Mouse (Mus musculus) ZHBTc4 (cell line): Measurements from ENCODE around the gene Chmp1a.
"Not testable (repeated sequence)": the region's sequence is repeated elsewhere in the genome, so short reads cannot be mapped to it uniquely, and the experiment has no call there.

Experiments
- DNase-seq: peaks from one replicate; pipeline ENCODE4 v3.0.0-alpha.2; 2011; ENCODE audit warnings: low read depth, low spot score

Gene Chmp1a

DNA sequence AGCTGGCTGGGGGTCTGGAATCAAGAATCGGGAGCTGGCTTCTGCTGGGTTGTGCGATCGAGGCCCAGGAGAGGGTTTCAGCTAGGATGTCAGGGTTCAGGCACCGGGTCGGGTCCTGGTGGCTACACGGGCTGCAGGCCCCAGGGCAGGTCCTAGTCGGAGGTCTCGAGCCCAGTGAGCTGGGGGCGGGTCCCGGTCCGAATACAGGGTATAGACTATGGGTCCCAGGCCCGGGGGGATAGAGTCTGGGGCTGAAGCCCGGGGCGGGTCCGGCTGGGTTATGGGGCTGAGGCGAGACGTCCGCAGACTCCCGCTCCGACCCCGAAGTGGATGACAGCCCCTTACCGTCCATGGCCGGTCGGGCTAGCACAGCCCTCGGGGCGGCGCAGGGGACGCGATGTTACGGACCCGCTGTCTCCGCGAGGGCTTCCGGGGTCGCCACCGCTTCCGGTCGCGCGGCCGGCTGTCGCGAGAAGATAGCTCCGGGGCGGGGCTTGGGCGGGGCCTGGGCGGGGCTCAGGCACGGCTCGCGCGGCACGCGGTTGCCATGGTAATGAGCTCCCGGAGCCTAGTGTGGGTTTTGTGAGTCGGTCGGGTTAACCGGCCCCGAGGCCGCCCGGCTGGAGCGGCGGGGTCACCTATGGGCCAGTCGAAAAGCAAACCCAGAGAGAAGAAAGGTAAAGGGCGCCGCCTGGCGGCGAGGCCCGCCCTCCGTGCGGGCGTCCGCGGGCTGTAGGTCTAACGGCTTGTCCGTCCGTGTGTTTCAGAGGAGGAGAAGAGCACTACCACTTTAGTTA lies at the start of gene Chmp1a, which contains the start of gene Spata33:
Gene Chmp1a, minus strand, starts transcription at position 443 of the 797 bp plus-strand sequence.
Gene Spata33, plus strand, starts transcription at position 512 of the 797 bp plus-strand sequence.
- peak; percentile 98 for DNase-seq

DNA sequence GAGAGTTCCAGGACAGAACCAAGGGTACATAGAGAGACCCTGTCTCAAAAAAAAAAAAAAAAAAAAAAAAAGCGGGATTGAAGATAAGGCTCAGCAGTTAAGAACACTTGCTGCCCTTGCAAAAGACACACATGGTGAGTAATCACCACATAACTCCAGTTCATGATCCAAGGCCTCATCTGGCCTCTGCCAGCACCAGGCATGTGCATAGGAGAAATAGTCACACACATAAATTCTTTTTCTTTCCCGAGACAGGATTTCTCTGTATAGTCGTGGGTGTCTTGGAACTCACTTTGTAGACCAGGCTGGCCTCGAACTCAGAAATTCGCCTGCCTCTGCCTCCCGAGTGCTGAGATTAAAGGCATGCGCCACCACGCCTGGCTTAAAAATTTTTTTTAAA lies 45.0 kb upstream of the Chmp1a start:
- DNase-seq: not testable (repeated sequence)

DNA sequence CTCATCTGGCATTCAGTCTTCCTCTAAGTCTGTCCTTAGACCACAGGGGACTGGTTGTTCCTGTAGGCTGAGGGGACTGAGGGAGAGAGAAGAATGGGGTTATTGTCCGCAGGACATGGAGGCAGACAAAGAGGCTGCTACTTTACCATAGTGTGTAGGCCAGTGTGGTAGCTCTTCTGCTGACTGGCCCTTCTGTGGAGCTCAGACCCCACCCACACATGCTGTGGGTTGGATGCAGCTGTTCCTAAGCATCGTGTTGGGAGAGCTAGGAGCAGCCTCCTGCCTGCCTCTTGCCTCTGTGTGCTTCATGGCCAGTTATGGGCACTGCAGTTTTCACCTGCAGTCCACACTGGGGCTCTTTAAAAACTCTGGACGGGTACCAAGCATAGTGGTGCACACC lies 44.6 kb upstream of the Chmp1a start:
- no peak for DNase-seq

DNA sequence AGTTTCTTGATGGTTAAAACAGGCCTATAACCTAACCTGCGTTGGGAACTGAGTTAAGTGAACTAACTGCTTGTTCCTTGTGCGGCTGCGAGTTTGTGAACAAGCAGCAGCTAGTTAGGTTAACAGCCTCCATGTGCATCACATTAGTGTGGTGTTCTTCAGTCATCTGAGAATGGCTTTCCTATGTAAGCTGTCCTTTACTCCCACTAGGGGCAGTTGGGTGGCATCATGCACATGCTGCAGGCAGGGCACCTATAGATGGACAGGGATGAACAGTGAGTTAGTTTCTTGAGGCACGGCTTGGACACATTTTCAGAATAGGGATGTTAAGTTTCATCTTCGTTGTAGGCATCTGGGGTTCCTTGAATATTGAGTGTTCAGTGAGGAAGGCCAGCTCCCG lies 42.6 kb upstream of the Chmp1a start:
- no peak for DNase-seq

DNA sequence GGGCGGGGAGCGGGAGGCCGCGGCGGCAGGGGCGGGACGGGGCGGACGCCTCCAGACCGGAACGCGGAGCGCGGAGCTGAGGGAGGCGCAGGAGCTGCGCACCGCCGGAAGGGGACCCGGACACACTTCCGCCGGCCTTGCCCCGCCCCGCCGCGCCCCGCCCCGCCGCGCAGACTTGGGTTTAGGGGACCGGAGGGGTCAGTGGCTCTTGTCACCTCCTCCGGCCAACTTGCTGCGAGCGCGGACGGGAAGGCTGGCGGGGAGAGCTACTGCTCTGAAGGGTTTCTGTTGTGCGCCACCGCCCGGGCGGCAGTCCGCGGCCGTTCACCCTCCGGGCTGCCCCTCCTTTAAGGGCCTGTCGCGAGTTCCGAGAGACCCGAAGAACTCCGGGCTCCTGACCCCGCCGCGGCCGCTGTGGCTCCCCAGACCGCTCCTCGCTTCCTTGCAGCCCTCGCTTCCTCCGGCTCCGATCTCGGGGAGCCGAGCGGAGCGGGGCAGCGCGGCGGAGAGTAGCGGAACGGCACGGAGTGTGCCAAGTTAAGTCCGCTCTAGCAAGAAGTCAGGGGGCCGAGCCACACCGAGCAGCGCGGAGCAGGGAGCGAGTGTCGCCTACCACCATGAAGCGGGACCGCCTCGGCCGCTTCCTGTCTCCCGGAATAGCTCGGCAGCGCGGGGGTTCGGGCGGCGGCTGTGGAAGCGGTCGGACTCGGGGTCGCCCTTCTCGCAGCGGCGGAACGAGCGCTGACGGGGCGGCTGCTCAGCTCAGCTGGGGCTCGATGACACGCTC lies 41.7 kb upstream of the Chmp1a start, which contains the start of the genes Zfp276 and Vps9d1:
Gene Zfp276, plus strand, starts transcription at position 97 of the 787 bp plus-strand sequence.
Gene Vps9d1, minus strand, starts transcription at position 250 of the 787 bp plus-strand sequence.
- peak; percentile 90 for DNase-seq

DNA sequence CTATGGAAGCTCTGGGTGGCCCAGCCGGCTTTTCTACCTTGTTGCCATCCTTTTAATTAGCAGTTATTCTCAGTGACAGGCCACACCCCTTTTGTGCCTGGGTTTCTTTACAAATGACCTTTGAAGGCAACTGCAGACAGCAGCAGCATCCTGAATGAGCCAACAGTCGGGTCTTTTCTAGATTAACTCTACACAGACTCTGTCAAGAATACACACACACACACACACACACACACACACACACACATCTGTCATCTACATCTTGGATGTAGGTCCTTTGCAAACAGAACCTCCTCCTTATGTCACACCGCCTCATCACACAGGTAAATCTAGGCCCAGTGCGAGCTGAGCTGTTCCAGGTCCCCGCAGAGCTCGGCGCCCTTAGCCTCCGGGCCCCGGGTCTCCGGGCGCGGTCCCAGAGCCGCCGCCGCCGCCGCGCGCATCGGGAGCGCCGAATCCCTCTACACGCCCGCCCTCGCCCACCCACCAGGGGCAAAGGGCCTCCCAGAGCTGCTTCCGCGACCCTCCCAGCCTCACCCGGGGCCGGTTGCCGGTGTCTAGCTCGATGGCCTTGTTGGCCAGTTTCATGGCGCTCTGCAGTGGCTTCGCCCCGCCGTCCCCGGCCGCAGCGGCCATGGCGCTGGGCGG lies 41.0 kb upstream of the Chmp1a start:
- no peak for DNase-seq

DNA sequence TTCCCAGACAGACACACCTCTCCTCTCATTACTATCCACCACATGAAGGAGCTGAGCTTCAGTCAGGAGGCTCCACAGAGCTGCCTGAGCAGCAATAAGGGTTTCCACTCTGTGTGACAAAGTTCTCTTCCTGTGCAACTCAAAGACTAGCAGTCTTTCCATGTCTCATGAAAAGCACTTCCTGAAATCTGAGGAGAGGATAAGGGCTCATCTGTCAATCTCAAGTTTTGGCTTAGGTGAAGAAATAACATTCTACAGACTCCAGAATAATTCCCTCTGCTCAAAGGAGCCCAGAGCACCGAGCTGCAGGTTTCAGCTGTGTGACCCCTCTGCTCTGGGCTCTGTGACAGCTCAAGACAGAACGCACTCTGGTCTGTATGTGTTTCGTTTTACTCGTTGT lies 40.4 kb upstream of the Chmp1a start:
- DNase-seq: no peak

DNA sequence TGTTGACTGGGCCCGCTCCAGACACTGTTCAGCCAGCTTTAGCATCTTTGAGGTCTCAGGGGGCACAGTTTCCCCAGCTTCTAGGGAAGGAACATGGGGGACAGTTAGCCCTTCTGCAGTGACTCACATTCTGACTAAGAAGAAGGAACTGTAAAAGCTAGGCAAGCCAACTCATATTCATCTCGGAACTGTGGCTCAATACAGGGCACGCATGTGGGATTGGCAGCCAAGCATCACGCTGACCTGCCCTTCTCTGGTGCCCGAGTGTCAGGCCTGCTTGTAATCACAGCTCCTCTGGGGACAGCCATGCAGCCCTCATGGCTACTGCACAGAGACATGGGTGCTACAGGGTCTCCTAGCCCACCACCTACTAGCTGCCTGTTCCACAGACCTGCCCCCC lies 38.4 kb upstream of the Chmp1a start:
- no peak for DNase-seq

DNA sequence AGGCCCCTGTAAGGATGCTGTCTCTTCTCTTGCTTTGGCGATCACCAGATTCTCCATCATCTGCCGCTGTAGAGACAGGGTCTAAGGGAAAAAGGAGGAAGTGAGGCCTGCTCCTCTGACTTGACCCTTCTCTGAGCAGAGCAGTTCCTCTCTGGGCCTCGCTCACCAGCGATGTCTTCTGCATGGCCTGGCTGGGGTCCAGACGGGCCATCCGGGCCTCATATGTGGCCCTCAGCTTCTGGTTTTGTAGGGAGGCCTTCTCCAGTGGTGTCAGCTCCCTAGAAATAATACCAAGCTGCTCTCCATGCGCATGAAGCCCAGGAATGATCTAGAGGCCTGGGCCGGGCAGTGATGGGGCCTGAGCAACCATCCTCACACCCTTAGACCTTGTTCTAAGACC lies 36.0 kb upstream of the Chmp1a start:
- DNase-seq: no peak

DNA sequence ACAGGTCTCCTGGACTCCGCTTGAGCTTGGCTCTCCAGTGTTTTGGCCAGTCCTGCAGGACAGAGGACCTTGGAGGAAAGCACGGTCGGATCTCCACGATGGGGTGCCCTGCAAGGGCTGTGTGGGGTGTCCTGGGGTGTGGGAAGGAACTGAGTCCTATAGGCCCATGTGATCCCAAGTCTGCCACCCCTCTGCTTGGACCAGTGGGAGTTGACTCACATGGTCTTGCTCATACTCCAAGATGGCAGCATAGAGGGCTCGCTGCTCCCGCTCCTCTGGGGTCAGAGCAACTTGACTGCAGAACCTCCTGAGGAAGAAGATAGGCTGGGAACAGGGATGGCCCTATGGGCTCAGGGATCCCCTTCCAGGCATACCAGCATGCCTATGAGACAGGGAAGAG lies 35.2 kb upstream of the Chmp1a start:
- DNase-seq: no peak

DNA sequence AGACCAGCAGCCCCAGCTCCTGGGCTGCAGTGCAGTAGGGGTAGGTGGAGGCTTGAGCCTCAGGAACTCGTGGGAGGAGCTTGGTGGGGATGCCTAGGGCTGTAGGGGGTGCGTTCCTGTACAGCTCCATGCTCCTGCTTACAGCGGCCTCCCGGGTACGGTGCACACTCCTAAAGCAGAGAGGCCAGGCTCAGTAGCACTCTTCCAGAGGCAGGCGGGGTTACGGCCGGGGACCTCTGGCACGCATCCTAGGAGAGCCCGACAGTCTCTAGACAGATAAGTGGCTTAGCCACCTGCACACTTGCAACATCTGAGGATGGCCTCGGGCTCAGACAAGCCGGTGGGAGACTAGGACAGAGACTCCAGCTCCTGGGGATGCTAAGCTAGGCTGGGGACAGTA lies 33.0 kb upstream of the Chmp1a start:
- DNase-seq: no peak

DNA sequence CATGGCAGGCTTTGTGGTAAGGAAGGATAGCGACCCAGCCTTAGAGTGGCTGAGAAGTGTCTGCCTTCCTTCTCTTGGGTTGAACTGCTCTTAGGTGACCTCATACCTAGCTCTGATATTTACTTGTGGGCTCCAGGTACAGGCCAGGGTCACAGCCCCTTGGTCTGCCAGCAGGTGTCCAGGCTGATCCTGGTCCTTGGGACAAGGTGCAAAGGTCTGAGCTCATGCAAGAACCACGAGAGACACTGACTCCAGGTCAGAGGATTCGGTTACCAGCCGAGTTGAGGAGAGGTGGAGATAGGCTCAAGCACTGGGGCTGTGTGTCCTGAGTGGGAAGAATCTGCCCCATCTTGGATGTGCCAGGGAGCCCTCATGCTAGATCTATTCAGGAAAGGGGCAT lies 31.8 kb upstream of the Chmp1a start:
- DNase-seq: no peak

DNA sequence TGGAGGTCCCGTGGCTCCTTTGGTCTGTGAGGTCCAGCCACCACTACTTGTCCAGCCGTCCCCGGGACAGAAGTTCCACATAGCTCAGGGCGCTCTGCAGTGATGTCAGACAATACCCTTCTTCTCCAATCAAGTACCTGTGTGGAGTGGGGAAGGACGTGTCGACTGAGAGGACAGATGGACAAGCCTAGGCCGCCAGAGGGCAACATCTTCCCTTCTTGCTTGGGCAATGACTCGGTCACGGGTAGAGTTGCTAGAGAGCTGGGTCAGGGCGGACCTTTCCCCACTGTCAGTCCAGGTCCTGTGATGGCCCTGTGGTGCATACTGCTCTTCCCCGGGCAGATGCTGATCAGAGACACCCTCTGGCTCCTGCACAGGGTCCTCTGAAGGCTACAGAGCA lies 30.5 kb upstream of the Chmp1a start:
- no peak for DNase-seq

DNA sequence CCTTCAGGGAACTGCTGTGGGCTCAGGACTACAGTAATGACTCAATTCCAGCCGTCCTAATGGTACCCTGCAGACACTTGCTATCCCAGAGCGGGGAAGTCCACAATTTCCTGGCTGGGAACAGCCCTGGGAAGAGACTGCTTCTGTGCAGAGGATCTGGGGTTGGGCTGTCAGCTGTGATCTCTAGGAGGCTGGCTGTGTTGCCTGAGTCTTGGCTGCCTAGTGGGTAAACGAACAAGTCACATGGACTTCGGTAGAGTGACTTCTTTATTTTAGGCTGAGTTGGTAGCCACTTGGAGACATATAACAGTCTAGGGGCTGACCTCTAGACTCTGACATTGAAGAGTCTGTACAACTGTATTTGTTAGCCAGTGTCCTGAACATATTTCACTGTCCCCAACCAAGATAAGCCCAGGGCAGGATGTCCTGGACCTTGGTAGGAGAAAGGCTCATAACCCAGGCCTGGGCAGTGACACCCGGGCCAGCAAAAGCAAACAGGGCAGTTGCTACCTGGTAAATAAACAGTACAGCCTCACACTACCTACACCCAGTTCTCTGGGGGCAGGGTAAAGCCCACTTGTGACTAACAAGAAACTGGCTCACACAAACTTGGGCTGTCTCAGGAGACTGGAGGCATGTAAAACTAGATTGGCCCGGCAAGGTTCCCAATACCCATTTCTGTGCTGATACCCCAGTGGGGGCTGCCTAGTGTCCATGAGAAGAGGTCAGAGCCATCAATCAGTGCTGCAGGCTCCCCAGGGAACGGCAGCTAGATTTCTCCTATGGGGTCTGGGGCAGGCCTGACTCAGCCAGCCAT lies 29.8 kb upstream of the Chmp1a start:
- no peak for DNase-seq

DNA sequence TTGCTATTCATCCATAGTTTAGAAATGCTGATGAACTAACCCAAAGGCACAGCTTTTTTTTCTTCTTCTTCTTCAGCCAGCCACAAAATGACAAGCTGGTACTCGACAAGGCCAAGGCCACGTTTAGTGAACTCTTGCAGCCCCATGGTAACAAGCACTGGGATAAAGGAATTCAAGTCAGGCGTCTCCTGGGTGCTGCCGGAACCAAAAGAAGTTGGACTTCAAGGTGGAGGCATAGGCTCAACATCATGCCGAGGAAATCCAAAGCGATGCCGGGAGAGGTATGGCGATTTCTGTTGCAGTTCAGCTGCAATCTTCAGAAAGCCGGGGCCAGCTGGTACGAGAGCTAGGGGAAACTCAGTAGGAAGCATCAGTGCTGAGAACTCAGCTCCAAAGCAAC lies 26.8 kb upstream of the Chmp1a start:
- DNase-seq: no peak

DNA sequence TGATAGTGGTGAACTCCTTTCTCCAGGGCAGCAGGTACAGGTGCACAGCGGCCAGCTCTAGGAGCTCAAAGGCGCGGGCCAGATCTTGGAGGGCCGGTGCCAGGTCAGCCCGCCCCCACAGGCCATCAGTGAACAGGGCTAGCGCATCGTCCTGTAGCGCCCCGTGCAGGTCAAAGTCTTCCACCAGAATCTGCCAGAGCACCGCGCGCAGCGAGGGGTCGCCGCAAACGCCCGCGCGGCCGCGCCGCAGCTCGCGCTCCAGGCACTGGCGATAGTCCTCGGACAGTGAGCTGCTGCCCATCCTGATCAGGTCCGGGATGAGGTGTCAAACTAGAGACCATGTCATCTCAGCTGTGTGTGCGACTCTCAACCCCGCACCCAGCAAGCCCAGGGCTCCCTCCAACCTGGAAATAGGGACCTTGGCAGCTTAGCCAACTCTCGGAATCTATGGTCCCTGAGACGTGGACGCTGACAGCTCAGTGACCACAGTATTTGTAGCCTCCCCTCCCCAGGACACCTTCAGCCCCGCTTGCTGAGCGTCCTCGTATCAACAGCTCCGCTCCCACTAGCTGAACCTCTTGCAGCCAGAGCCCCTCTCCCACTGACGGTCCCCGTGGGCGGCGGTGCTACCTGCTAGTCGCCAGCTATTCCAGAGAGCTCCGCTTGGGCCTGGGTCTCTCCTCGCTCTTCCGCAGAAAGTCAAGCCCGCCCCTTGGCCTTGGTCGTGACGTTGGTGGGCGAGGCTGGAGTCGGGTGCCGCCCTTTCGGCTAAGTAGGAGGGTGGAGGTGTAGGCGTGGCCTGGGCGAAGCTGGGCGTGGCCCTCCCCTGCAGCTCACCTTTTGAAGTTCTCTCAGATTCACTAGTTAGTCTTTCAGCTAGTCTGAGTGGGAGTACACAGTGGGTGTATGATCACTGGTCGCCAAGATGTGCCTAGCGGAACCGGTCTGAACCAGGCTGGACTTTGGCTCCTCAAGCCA lies 23.2 kb upstream of the Chmp1a start, which contains the start of gene Spata2l:
Gene Spata2l, minus strand, starts transcription at position 714 of the 978 bp plus-strand sequence.
- peak; percentile 98 for DNase-seq

DNA sequence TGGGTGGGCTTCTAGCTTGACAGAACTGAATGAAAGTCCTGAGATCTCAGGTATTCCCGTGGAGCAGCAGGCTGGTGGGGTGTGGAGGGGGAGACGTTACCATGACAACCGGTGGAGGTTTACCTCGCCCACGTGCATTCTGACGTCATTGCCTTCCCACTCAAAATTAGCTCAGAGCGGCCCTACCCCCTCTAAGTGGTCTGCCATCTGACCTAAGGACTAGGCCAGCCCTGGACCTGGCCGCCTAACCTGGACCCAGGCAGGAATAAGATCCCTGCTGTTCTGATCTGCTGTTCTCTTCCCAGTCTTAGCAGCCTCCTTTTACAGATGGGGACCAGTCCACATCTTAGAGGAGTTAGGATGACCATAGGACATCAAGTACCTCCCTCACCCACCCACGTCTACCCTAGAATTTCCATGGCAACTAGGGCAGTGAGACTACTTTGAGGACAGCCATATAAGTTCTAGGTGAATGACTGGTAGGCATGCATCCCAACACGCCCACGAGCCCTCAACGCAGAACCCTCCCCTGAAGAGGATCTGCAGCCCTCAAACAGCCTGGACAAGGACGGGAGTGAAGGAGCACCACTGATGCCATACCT lies 22.5 kb upstream of the Chmp1a start:
- DNase-seq: peak; percentile 40

DNA sequence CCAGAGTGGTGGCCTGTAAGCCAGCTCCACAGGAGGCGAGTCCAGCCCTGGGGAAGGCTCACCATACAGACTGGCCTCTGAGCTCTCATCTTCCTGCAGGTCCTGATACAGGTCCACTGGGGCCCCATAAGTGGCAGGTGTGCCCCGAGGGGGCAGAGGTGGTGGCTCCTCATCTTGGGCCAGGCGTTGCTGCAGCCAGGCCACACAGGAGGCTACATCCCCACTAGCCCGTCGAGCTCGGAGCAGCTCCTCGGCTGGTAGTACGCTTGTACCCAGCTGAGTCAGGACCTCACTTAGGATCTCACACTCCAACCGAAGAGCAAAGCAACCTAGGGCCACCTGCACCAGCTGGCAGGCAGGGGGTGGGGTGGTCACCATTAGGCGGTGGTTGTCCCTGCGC lies 21.2 kb upstream of the Chmp1a start:
- DNase-seq: no peak

DNA sequence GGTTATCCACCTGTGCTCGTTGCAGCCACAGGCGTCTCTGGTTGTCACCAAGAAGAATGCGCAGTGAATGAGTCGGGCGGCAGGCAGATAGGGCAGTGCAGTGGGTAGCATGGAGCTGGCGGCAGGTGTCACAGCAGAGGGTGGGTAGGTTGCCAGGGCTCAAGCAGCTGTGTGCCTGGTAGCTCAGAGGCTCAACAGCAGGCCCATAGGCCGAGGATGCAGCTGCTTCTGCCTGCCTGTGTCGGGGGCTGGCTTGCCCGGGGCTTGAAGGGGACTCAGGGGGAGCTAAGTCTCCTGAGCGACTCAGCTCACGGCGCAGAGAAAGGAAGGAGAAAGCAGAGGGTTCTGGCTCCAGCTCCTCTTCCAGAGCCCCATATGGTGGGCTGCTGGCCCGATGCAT lies 20.7 kb upstream of the Chmp1a start:
- DNase-seq: no peak

DNA sequence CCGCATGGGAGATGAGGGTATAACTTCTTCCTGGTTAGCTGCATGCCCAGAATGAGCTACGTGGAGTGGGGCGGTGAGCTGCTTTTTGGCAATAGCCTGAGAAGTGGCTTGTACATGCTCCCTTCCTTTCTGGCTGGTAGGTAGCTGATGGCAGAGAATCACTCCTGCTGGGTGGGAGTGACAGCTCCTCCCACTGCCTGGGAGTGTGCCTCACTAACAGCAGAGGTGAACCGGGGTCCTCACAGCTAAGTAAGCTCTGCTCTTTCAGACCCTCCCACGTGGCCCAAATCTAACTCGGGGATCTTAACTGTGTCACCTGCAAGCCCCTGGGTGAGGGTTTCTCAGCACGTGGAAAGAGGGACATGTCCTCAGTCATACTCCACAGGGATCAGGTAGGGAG lies 20.0 kb upstream of the Chmp1a start:
- DNase-seq: no peak
